Mouse (Mus musculus): Measurements from ENCODE around the gene Pfpl. TPM values are rescaled to one million over a fixed set of nuclear protein-coding genes. Genes with fewer than 3 reads are reported as not detected.

Pfpl gene
- polyA plus RNA-seq (2014; fragmentation: Nextera tagmentation; extraction: Ambion mirVana) = not detected in 2 replicates

GRCm38 (mm10) chr19:12427605-12428004 is at the start of gene Pfpl:
Gene Pfpl (plus strand): TSS chr19:12427905.
- 92% methylated on average over 6 of the region's 6 CpGs for WGBS
- no peak for ATAC-seq (replicated peaks; ENCODE audit: low FRiP score)
- Histone ChIP-seq H3K9me3 (ENCODE audit: control insufficient read depth, low read length) (no peaks in the 10 kb centered on the region), H3K27me3 (ENCODE audit: control insufficient read depth, insufficient read depth, low read length) (no peaks in the 10 kb centered on the region), H3K4me1 (replicated peaks; ENCODE audit: control insufficient read depth, insufficient read depth, low read length) (no peaks in the 10 kb centered on the region), H3K4me2 (ENCODE audit: low read depth, low read length, severe bottlenecking) (no peak within 1 kb of the TSS), H3K27ac (ENCODE audit: low read depth, low read length) (no peak within 1 kb of the TSS), H3K4me3 (ENCODE audit: low read depth, low read length) (no peak within 1 kb of the TSS), H3K9ac (ENCODE audit: low read length) (no peak within 1 kb of the TSS), H3K36me3 (ENCODE audit: control insufficient read depth, insufficient read depth, low read length) (no peaks in the 10 kb centered on the region)
- DNase-seq (ENCODE audit: low spot score) = no peak

- no peaks in the 10 kb centered on the region for H3K9me3 ChIP-seq (ENCODE audit: control insufficient read depth, low read length)
- WGBS = 85% methylated on average over 2 of the region's 2 CpGs
- H3K27me3 ChIP-seq (ENCODE audit: control insufficient read depth, insufficient read depth, low read length) = no peaks in the 10 kb centered on the region
- H3K4me2 ChIP-seq (ENCODE audit: low read depth, low read length, severe bottlenecking) = no peak within 1 kb of the TSS
- H3K4me3 ChIP-seq (ENCODE audit: low read depth, low read length) = no peak within 1 kb of the TSS
- ATAC-seq (replicated peaks; ENCODE audit: low FRiP score) (no peak), DNase-seq (ENCODE audit: low spot score) (no peak)
- no peaks in the 10 kb centered on the region for H3K36me3 ChIP-seq (ENCODE audit: control insufficient read depth, insufficient read depth, low read length)
- H3K27ac ChIP-seq (ENCODE audit: low read depth, low read length) = no peak within 1 kb of the TSS
- no peaks in the 10 kb centered on the region for H3K4me1 ChIP-seq (replicated peaks; ENCODE audit: control insufficient read depth, insufficient read depth, low read length)
- no peak within 1 kb of the TSS for H3K9ac ChIP-seq (ENCODE audit: low read length)
These were observed 40.7 kb upstream of the Pfpl start, which contains the start of gene Olfr1440 for GRCm38 (mm10) chr19:12386979-12387378. Gene Olfr1440 (plus strand): TSS chr19:12387279.

GRCm38 (mm10) chr19:12413737-12414136 is 14.0 kb upstream of the Pfpl start:
- no peaks in the 10 kb centered on the region for H3K27me3 ChIP-seq (ENCODE audit: control insufficient read depth, insufficient read depth, low read length)
- H3K4me3 ChIP-seq (ENCODE audit: low read depth, low read length) = no peak overlapping the region
- DNase-seq (ENCODE audit: low spot score) = no peak
- H3K36me3 ChIP-seq (ENCODE audit: control insufficient read depth, insufficient read depth, low read length) = no peaks in the 10 kb centered on the region
- ATAC-seq (replicated peaks; ENCODE audit: low FRiP score) = no peak
- no peaks in the 10 kb centered on the region for H3K9me3 ChIP-seq (ENCODE audit: control insufficient read depth, low read length)
- H3K4me2 ChIP-seq (ENCODE audit: low read depth, low read length, severe bottlenecking) = no peak overlapping the region
- no peak overlapping the region for H3K27ac ChIP-seq (ENCODE audit: low read depth, low read length)
- H3K9ac ChIP-seq (ENCODE audit: low read length) = no peak overlapping the region
- H3K4me1 ChIP-seq (replicated peaks; ENCODE audit: control insufficient read depth, insufficient read depth, low read length) = no peaks in the 10 kb centered on the region

GRCm38 (mm10) chr19:12417361-12417760 is 10.3 kb upstream of the Pfpl start, which contains the start of gene Olfr1441:
Gene Olfr1441 (plus strand): TSS chr19:12417433.
- H3K36me3 ChIP-seq (ENCODE audit: control insufficient read depth, insufficient read depth, low read length) = no peaks in the 10 kb centered on the region
- ATAC-seq (replicated peaks; ENCODE audit: low FRiP score) = no peak
- H3K4me3 ChIP-seq (ENCODE audit: low read depth, low read length) = no peak within 1 kb of the TSS
- H3K9me3 ChIP-seq (ENCODE audit: control insufficient read depth, low read length) = no peaks in the 10 kb centered on the region
- H3K4me2 ChIP-seq (ENCODE audit: low read depth, low read length, severe bottlenecking) = no peak within 1 kb of the TSS
- H3K4me1 ChIP-seq (replicated peaks; ENCODE audit: control insufficient read depth, insufficient read depth, low read length) = no peaks in the 10 kb centered on the region
- H3K27ac ChIP-seq (ENCODE audit: low read depth, low read length) = no peak within 1 kb of the TSS
- no peak for DNase-seq (ENCODE audit: low spot score)
- no peaks in the 10 kb centered on the region for H3K27me3 ChIP-seq (ENCODE audit: control insufficient read depth, insufficient read depth, low read length)
- H3K9ac ChIP-seq (ENCODE audit: low read length) = no peak within 1 kb of the TSS

- Histone ChIP-seq H3K9me3 (ENCODE audit: control insufficient read depth, low read length) (no peaks in the 10 kb centered on the region), H3K4me1 (replicated peaks; ENCODE audit: control insufficient read depth, insufficient read depth, low read length) (no peaks in the 10 kb centered on the region), H3K27me3 (ENCODE audit: control insufficient read depth, insufficient read depth, low read length) (no peaks in the 10 kb centered on the region), H3K4me3 (ENCODE audit: low read depth, low read length) (no peak overlapping the region), H3K27ac (ENCODE audit: low read depth, low read length) (no peak overlapping the region), H3K36me3 (ENCODE audit: control insufficient read depth, insufficient read depth, low read length) (no peaks in the 10 kb centered on the region), H3K4me2 (ENCODE audit: low read depth, low read length, severe bottlenecking) (no peak overlapping the region), H3K9ac (ENCODE audit: low read length) (no peak overlapping the region)
- WGBS = 91% methylated on average over 3 of the region's 3 CpGs
- ATAC-seq (replicated peaks; ENCODE audit: low FRiP score) = no peak
- no peak for DNase-seq (ENCODE audit: low spot score)
These were observed 9.4 kb upstream of the Pfpl start for GRCm38 (mm10) chr19:12418312-12418711.

- Histone ChIP-seq H3K9ac (ENCODE audit: low read length) (no peak overlapping the region), H3K9me3 (ENCODE audit: control insufficient read depth, low read length) (no peaks in the 10 kb centered on the region), H3K4me1 (replicated peaks; ENCODE audit: control insufficient read depth, insufficient read depth, low read length) (no peaks in the 10 kb centered on the region), H3K27ac (ENCODE audit: low read depth, low read length) (no peak overlapping the region), H3K4me2 (ENCODE audit: low read depth, low read length, severe bottlenecking) (no peak overlapping the region), H3K36me3 (ENCODE audit: control insufficient read depth, insufficient read depth, low read length) (no peaks in the 10 kb centered on the region), H3K27me3 (ENCODE audit: control insufficient read depth, insufficient read depth, low read length) (no peaks in the 10 kb centered on the region), H3K4me3 (ENCODE audit: low read depth, low read length) (no peak overlapping the region)
- DNase-seq (ENCODE audit: low spot score) = no peak
- 83% methylated on average over 6 of the region's 6 CpGs for WGBS
- no peak for ATAC-seq (replicated peaks; ENCODE audit: low FRiP score)
These were observed 7.2 kb upstream of the Pfpl start for GRCm38 (mm10) chr19:12420555-12420954.

GRCm38 (mm10) chr19:12421680-12422079 is 6.0 kb upstream of the Pfpl start:
- ATAC-seq (replicated peaks; ENCODE audit: low FRiP score) = no peak
- no peaks in the 10 kb centered on the region for H3K36me3 ChIP-seq (ENCODE audit: control insufficient read depth, insufficient read depth, low read length)
- H3K9me3 ChIP-seq (ENCODE audit: control insufficient read depth, low read length) = no peaks in the 10 kb centered on the region
- H3K4me2 ChIP-seq (ENCODE audit: low read depth, low read length, severe bottlenecking) = no peak overlapping the region
- H3K27ac ChIP-seq (ENCODE audit: low read depth, low read length) = no peak overlapping the region
- DNase-seq (ENCODE audit: low spot score) = no peak
- WGBS = 56% methylated on average over 1 of the region's 1 CpGs
- H3K4me1 ChIP-seq (replicated peaks; ENCODE audit: control insufficient read depth, insufficient read depth, low read length) = no peaks in the 10 kb centered on the region
- H3K9ac ChIP-seq (ENCODE audit: low read length) = no peak overlapping the region
- H3K27me3 ChIP-seq (ENCODE audit: control insufficient read depth, insufficient read depth, low read length) = no peaks in the 10 kb centered on the region
- H3K4me3 ChIP-seq (ENCODE audit: low read depth, low read length) = no peak overlapping the region

GRCm38 (mm10) chr19:12427101-12427500 is 604 bp upstream of the Pfpl start:
- no peak for DNase-seq (ENCODE audit: low spot score)
- H3K27me3 ChIP-seq (ENCODE audit: control insufficient read depth, insufficient read depth, low read length) = no peaks in the 10 kb centered on the region
- H3K27ac ChIP-seq (ENCODE audit: low read depth, low read length) = no peak overlapping the region
- H3K9me3 ChIP-seq (ENCODE audit: control insufficient read depth, low read length) = no peaks in the 10 kb centered on the region
- H3K4me2 ChIP-seq (ENCODE audit: low read depth, low read length, severe bottlenecking) = no peak overlapping the region
- H3K4me1 ChIP-seq (replicated peaks; ENCODE audit: control insufficient read depth, insufficient read depth, low read length) = no peaks in the 10 kb centered on the region
- no peaks in the 10 kb centered on the region for H3K36me3 ChIP-seq (ENCODE audit: control insufficient read depth, insufficient read depth, low read length)
- 93% methylated on average over 5 of the region's 5 CpGs for WGBS
- H3K4me3 ChIP-seq (ENCODE audit: low read depth, low read length) = no peak overlapping the region
- no peak for ATAC-seq (replicated peaks; ENCODE audit: low FRiP score)
- no peak overlapping the region for H3K9ac ChIP-seq (ENCODE audit: low read length)

- Histone ChIP-seq H3K4me1 (replicated peaks; ENCODE audit: control insufficient read depth, insufficient read depth, low read length) (no peaks in the 10 kb centered on the region), H3K36me3 (ENCODE audit: control insufficient read depth, insufficient read depth, low read length) (no peaks in the 10 kb centered on the region), H3K4me3 (ENCODE audit: low read depth, low read length) (no peak overlapping the region), H3K4me2 (ENCODE audit: low read depth, low read length, severe bottlenecking) (no peak overlapping the region), H3K9ac (ENCODE audit: low read length) (no peak overlapping the region), H3K27me3 (ENCODE audit: control insufficient read depth, insufficient read depth, low read length) (no peaks in the 10 kb centered on the region), H3K27ac (ENCODE audit: low read depth, low read length) (no peak overlapping the region), H3K9me3 (ENCODE audit: control insufficient read depth, low read length) (no peaks in the 10 kb centered on the region)
- ATAC-seq (replicated peaks; ENCODE audit: low FRiP score) (peak; percentile 76), DNase-seq (ENCODE audit: low spot score) (no peak)
- 7% methylated on average over 2 of the region's 2 CpGs for WGBS
These were observed 5.3 kb downstream of the Pfpl start for GRCm38 (mm10) chr19:12433033-12433432.

All from forebrain, embryonic 11.5 days (tissue).